Mouse (Mus musculus): ENCODE measurements around the gene Tnip1. TPM values are rescaled to one million over a fixed set of nuclear protein-coding genes. Genes with fewer than 3 reads are reported as not detected.
"Not testable (repeated sequence)": the region's sequence is repeated elsewhere in the genome, so short reads cannot be mapped to it uniquely, and the experiment has no call there.

Gene Tnip1
- polyA plus RNA-seq, 2 experiments from 2014 or later, result 97.4 to 167 TPM

DNA sequence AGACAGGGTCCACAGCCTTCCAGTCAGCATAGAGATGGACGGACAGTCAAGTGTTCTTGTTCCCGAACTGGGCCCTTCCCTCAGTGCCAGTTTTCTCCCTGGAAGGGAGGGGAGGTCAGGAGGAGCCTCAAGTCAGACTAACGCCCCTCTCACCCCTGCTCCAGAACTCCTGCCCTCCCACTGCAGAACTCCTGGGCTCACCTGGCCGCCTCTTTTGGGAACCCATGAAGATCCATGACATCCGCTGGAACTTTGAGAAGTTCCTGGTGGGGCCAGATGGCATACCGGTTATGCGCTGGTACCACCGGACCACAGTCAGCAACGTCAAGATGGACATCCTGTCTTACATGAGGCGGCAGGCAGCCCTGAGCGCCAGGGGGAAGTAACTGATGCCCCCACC lies 53.4 kb downstream of the Tnip1 start:
- no peak for ATAC-seq

DNA sequence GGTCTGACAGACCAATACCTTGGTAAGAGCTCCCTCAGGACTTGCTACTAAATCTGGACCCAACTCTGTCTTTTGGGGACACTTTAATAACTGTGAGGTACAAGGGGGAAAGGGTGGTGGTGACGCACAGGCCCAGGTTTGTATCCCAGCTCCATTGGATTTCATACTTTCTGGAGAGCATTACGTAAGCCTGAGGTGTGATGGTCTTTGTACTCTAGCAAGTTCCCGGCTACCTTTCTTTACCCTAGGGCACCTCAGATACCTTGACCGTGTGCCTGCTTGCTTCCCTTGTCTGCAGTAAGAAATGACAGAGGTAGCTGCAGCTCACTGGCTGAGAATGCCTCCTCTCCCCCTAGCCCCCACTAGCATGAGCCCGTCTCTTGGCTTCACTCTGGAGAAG lies 55.5 kb downstream of the Tnip1 start:
- ATAC-seq, result no peak

- no peak for ATAC-seq
These were observed 56.3 kb downstream of the Tnip1 start for GRCm38 (mm10) chr11:54906466-54906865.

DNA sequence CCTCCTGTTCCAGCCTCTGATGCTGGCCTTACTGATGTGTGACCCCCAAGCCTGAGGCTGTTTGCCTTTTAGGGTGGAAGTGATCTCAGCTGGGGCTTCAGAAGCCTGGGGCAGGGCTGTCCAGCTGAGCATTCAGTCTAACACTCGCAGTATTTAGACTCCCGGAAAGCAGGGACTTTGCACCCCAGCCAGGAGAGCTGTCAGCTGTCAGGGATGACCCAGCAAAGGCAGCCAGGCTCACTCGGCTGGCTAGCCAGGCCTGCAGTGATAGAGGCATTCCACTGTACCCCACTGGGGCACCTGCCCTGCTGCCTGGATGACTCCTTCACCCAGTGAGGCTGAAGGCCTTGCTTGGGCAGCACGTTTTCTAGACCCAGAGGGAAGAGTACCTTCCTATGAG lies 56.8 kb downstream of the Tnip1 start:
- no peak for ATAC-seq

- ATAC-seq, result no peak
These were observed 57.6 kb downstream of the Tnip1 start for GRCm38 (mm10) chr11:54905086-54905485.

DNA sequence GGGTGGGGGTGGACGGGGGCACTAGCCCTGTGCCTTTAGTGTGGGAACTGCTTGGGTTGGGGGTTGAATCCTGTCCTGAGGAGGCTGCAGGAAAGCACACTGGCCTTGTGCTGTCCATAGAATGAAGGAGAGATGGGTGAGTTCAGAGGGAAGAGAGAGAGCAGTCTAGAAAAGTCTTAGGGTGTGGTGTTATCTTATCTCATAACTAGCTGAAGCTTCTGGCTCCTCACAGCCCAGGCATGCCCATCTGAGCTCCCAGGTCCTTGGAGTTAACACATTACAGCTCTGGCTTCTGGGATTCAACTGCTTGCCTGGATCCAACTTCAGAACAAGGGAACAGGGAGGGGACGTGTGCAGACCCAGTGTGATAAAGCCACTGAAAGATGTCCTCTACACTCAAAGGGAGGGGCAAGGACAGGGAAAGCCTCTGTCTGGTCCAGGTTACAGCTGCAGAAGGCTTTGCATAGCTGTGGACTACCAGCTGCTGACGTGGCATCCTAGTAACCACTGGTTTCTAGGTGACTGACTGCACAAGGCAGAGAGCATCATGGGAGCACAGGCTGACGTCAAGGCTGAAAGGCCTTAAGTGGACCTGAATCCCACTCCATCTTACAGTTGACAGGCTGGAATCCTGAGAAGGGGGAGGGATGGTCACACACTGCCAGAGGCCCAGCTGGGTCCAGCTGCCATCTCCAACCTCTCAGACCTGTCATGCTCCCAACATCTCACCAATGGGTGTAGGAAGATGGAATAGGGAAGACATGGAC lies 58.6 kb downstream of the Tnip1 start:
- ATAC-seq, result peak; percentile 50

DNA sequence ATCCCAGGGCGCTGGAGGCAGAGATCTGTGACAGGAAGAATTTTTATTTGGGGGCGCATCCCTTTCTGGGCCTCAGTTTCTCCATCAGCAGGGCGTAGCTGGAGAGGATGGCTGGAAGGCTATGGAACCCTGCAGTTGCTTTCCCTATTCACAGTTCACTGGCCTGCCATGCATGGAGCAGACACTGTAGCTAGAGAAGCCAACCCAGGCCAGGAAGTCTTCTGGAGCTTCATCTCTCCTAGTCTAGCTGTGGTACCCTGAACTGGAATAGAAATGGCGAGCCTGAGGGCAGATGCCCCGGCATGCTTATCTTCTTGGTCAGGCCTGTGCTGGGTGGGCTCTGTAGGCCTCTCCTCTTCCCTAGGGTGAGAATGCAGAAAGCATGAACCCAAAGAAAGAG lies 59.4 kb downstream of the Tnip1 start:
- ATAC-seq, result no peak

DNA sequence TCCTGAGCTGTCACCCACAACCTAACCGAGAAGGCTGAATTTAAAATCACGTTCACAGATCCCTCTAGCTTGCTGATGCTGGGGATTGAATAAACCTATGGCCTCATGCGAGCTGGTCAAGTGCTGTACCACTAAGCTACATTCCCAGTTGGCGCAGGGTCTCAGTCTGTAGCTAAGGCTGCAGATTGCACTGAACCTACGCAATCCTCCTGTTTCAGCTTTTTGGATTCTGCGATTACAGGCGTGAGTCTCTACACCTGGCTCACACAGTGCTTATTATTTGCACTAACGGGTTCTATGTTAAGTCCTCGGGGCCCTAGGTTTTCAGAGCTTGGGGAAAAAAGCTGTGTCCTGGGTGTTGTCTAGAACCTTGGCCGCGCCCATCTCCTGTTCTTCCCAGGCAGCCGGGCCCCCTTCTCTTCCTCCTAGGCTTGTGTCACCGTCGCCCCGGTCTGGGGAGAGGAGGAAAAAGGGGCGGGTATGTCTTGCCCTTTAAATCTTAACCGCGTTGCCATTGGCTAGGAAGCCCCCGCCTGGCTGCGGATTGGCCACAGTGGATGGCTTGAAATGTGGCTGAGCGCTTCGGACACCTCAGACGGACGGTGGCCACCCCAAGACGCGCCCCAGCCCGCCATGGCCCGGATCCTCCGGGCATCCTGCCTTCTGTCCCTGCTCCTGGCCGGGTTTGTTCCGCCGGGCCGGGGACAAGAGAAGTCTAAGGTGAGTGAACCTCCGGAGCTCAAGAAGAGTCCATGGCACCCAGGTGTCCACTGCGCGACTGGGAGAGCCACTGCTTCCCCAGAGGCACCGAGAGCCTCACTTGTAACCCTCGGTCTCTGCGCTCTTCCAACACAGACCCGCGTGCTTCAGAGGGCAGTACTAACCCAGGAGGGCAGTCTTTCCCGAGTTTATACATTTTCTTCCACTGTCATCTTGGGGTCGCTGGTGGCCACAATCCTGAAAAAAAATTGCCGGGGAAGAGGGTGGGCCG lies 60.1 kb downstream of the Tnip1 start, which contains the start of gene Gpx3:
Gene Gpx3 (plus strand): TSS at position 121 of the 991 bp plus-strand sequence.
- no peak for ATAC-seq

GRCm38 (mm10) chr11:54899657-54900056 lies 63.1 kb downstream of the Tnip1 start:
- no peak for ATAC-seq

GRCm38 (mm10) chr11:54897470-54897869 lies 65.2 kb downstream of the Tnip1 start:
- no peak for ATAC-seq

GRCm38 (mm10) chr11:54896646-54897045 lies 66.1 kb downstream of the Tnip1 start:
- not testable (repeated sequence) for ATAC-seq

DNA sequence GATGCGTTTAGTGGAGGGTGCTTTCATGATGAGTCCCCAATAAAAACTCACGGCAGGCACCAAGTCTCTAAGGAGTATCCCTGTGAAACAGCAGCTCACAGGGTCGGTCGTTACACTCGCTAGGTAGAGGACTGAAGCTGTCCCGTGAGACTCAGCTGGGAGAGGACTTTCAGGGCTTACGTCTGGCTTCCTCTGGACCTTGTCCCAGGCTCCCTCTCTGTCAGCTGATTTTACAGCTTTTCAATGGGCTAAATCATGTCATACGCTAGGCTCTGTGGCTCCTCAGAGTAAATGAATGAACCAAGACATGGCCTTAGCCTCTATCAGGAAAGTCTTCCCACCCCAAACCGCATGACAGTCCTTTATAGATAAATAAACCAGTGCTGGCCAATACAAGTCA lies 68.1 kb downstream of the Tnip1 start:
- ATAC-seq, result no peak

- no peak for ATAC-seq
These were observed 70.6 kb downstream of the Tnip1 start for GRCm38 (mm10) chr11:54892091-54892490.

DNA sequence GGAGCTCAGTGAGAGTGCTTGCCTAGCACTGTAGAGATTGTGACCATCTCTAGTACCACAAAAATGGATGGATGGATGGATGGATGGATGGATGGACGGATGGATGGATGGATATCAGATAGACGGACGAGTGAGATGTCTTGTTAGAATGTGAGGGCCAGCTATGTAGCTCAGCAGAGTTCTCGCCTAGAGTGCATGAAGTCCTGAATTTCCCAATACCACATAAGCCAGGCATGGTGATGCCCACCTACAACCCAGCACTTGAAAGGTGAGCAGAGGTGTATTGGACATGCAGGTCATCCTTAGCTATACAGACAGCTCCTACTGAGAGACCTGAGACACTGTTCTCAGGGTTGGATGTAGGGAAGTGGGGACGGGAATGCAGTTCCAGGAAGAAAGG lies 71.4 kb downstream of the Tnip1 start:
- ATAC-seq, result no peak

GRCm38 (mm10) chr11:54887927-54888326 lies 74.8 kb downstream of the Tnip1 start:
- no peak for ATAC-seq

DNA sequence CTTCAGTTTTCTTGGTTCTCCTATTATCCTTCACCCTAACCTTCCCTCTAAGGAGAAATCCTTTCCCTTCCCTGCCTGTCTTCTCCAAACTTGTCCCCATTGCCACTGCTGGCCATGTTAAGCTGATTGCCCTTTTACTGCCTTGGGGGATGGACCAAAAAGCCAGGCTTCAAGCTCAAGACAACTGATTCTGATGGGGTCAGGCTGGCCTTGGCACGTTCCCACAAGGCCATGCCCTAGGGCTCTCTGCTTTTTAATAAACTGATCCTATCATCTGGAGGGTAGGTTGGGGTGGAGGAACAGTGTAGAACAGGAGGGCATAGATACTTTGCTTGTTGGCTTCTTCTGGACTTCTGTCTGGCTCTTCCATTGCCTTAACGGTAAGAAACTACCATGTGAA lies 77.3 kb downstream of the Tnip1 start:
- ATAC-seq, result no peak

GRCm38 (mm10) chr11:54884937-54885336 lies 77.8 kb downstream of the Tnip1 start:
- ATAC-seq, result no peak

DNA sequence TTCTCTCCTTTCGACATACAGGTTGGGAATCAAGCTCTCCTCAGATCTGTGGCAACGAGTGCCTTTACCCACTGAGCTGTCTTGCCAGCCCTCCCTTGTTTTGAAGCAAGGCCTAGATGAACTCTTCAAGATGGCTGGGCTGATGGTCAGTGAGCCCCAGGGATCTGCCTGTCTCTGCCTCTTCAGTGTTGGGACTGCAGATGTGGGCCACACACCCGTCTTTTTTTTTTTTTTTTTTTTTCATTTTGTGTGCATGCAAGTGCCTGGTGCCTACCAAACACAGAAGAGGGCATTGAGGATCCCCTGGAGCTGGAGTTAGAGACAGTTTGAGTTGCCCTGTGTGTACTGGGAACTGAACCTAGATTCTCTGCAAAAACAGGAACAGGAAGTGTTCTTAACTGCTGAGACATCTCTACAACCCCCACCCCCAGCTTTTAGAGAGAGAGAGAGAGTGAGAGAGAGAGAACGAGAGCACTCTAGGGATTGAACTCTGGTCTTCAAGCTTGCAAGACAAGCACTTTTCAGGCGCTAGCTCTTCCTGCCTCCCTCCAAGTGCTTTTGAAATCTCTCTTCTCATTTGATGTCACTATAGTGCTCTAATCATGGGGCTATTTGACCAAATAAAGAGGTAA lies 78.4 kb downstream of the Tnip1 start:
- peak; percentile 76 for ATAC-seq

- no peak for ATAC-seq
These were observed 80.0 kb downstream of the Tnip1 start for GRCm38 (mm10) chr11:54882671-54883070.

GRCm38 (mm10) chr11:54881051-54881474 lies 81.7 kb downstream of the Tnip1 start:
- no peak for ATAC-seq

DNA sequence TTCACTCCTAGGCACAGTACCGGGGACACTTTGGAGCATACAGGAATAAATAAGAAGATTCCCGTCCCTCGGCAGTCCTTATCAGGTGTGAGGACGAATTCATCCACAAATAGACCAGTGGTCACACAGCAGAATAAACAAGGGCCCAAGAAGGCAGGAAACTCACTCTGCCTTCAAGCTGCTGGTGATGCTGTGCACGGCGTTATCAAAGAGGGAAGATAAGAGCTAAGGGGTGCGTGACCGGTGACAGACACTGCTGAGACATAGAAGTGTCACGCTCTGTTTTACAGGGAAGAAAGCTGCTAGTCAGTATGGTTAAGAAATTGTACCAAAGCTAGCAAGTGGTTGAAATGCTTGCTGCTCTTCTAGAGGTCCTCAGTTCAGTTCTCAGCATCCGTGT lies 82.8 kb downstream of the Tnip1 start:
- ATAC-seq, result no peak

- ATAC-seq, result peak; percentile 92
These were observed 83.3 kb downstream of the Tnip1 start for GRCm38 (mm10) chr11:54879434-54879833.

- no peak for ATAC-seq
These were observed 83.8 kb downstream of the Tnip1 start for GRCm38 (mm10) chr11:54878893-54879292.
